Mouse (Mus musculus) liver, embryonic 14.5 days (tissue): ENCODE data around the gene Rbm24.

Source experiments
- CTCF ChIP-seq: IDR thresholded peaks from 2 replicates; pipeline ENCODE4 v1.5.1; 2016; ENCODE audit warnings: antibody characterized with exemption, low read depth, control low read depth
- EP300 ChIP-seq: IDR thresholded peaks from 2 replicates; pipeline ENCODE4 v1.6.1; 2016; ENCODE audit warnings: antibody characterized with exemption, low read depth

DNA sequence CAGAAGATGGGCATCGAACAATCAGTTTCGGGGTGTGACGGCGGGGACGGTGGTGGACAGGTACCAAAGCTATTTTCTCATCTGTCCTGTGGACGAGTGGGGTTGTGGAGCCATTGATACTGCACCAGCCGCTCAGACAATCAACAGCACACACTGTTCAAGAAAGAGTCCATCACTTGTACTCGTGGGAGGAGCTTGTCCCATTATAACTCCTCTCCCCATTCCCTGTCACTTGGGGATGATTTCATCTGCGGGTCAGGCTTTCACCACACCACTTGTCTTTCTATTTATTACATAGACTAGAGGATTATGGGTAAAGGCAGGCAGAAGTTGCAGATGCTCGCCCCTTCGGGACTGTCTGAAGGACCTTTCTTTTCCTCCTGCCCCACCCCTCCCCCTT, 11.6 kb downstream of the Rbm24 start:
- TF ChIP-seq CTCF = no peak
- no peak for TF ChIP-seq EP300
